13 mouse cellular contexts compared by ENCODE assay signal in genomic region chr2:126060595-126060994, GRCm38 (mm10). TPM values are rescaled to one million over a fixed set of nuclear protein-coding genes. Genes with fewer than 3 reads are reported as not detected.
DNase-seq lines count a peak whose midpoint lies in the region; ATAC-seq and TF ChIP-seq lines count a peak whose summit lies in the region.
"Had no signal": no experiment of that assay in that cellular context is flagged by ENCODE, and none has a peak within 500 bp of the region (broad histone marks: within the 10 kb centered on the region; RNA-seq: fewer than 3 reads in every experiment).

No protein-coding gene starts in this region.

- peak overlapping the region; percentile 65; the same call in 1 of the 2 replicates for H3K27ac ChIP-seq in lung, embryonic 15.5 days
- peak overlapping the region; percentile 42; the same call in 1 of the 2 replicates for H3K27ac ChIP-seq in limb, embryonic 10.5 days
- H3K27ac ChIP-seq in stomach, postnatal 0 days (replicated peaks), result peak overlapping the region; percentile 24; the same call in 1 of the 2 replicates
- no peak overlapping the region for H3K27ac ChIP-seq in hindbrain, embryonic 16.5 days (ENCODE audit: low read depth, low read length)
- H3K27ac ChIP-seq: liver, embryonic 15.5 days had no signal

- H3K9me3 ChIP-seq in lung, embryonic 15.5 days, result no peaks in the 10 kb centered on the region
- no peaks in the 10 kb centered on the region for H3K9me3 ChIP-seq in limb, embryonic 10.5 days (replicated peaks)
- no peaks in the 10 kb centered on the region for H3K9me3 ChIP-seq in stomach, postnatal 0 days (ENCODE audit: control insufficient read depth, low read length)
- H3K9me3 ChIP-seq in hindbrain, embryonic 16.5 days (ENCODE audit: control insufficient read depth, low read length), result no peaks in the 10 kb centered on the region
- H3K9me3 ChIP-seq: liver, embryonic 15.5 days had no signal

- H3K27me3 ChIP-seq in lung, embryonic 15.5 days, result no peaks in the 10 kb centered on the region
- H3K27me3 ChIP-seq in limb, embryonic 10.5 days (ENCODE audit: low read depth, poor library complexity, severe bottlenecking), result no peaks in the 10 kb centered on the region
- H3K27me3 ChIP-seq in stomach, postnatal 0 days (ENCODE audit: control insufficient read depth, insufficient read depth, low read length), result no peaks in the 10 kb centered on the region
- H3K27me3 ChIP-seq in hindbrain, embryonic 16.5 days (replicated peaks; ENCODE audit: control insufficient read depth, insufficient read depth, low read length), result no peaks in the 10 kb centered on the region
- H3K27me3 ChIP-seq: liver, embryonic 15.5 days had no signal

- intact Hi-C loops in gastrocnemius, postnatal 14 days (cut with DNase I; ENCODE audit: low total_unique reads), result no loop called here

- no peaks in the 10 kb centered on the region for H3K36me3 ChIP-seq in lung, embryonic 15.5 days
- no peaks in the 10 kb centered on the region for H3K36me3 ChIP-seq in limb, embryonic 10.5 days
- H3K36me3 ChIP-seq in stomach, postnatal 0 days (ENCODE audit: control insufficient read depth, insufficient read depth, low read length), result no peaks in the 10 kb centered on the region
- H3K36me3 ChIP-seq in hindbrain, embryonic 16.5 days (ENCODE audit: control insufficient read depth, insufficient read depth, low read length), result no peaks in the 10 kb centered on the region
- H3K36me3 ChIP-seq: liver, embryonic 15.5 days had no signal

- no peak overlapping the region for H3K9ac ChIP-seq in lung, embryonic 15.5 days
- H3K9ac ChIP-seq in stomach, postnatal 0 days (ENCODE audit: low read length), result no peak overlapping the region
- H3K9ac ChIP-seq in hindbrain, embryonic 16.5 days (ENCODE audit: low read depth, low read length), result no peak overlapping the region
- H3K9ac ChIP-seq: liver, embryonic 15.5 days had no signal

- peak; percentile 38 for DNase-seq in gastrocnemius, adult 18-20 months (ENCODE audit: low spot score)
- no peak for DNase-seq in gastrocnemius, postnatal 14 days
- DNase-seq in lung, postnatal 25 days (ENCODE audit: low spot score), result no peak
- no peak for DNase-seq in limb, embryonic 10.5 days (ENCODE audit: low spot score)
- DNase-seq in stomach, postnatal 0 days (ENCODE audit: low spot score), result no peak
- DNase-seq in adrenal gland, adult 2 months, result no peak
- DNase-seq: adrenal gland, postnatal 25 days; B cell, adult 2 months; cerebellum, adult 2 months had no signal

- peak; percentile 84 for ATAC-seq in lung, embryonic 15.5 days (ENCODE audit: borderline replicate concordance, extremely low read depth, low FRiP score, low TSS enrichment)
- ATAC-seq in stomach, postnatal 0 days (ENCODE audit: low FRiP score, low TSS enrichment), result peak; percentile 56; the same call in 1 of the 2 replicates
- no peak for ATAC-seq in hindbrain, embryonic 16.5 days

- no peak for TF ChIP-seq CTCF in stomach, postnatal 0 days (IDR thresholded peaks at IDR 0.05; ENCODE audit: low read depth)

- WGBS in lung, embryonic 15.5 days, result 36% methylated on average over 4 of the region's 4 CpGs
- WGBS in limb, embryonic 10.5 days, result 76% methylated on average over 4 of the region's 4 CpGs
- WGBS in stomach, postnatal 0 days, result 46% methylated on average over 4 of the region's 4 CpGs
- 64% methylated on average over 4 of the region's 4 CpGs for WGBS in hindbrain, embryonic 16.5 days

- TF ChIP-seq EP300 in stomach, postnatal 0 days (optimal IDR thresholded peaks at IDR 0.05), result no peak

- H3K4me2 ChIP-seq in lung, embryonic 15.5 days, result no peak overlapping the region
- H3K4me2 ChIP-seq in stomach, postnatal 0 days (replicated peaks; ENCODE audit: low read depth), result 0 out of 2 replicates have a peak overlapping the region, but pooled peaks have one; percentile 25
- H3K4me2 ChIP-seq in hindbrain, embryonic 16.5 days (ENCODE audit: low read length), result no peak overlapping the region
- H3K4me2 ChIP-seq: liver, embryonic 15.5 days had no signal

- no peak overlapping the region for H3K4me3 ChIP-seq in lung, embryonic 15.5 days
- no peak overlapping the region for H3K4me3 ChIP-seq in limb, embryonic 10.5 days
- no peak overlapping the region for H3K4me3 ChIP-seq in stomach, postnatal 0 days (ENCODE audit: low read depth, low read length)
- no peak overlapping the region for H3K4me3 ChIP-seq in hindbrain, embryonic 16.5 days (ENCODE audit: low read length)
- H3K4me3 ChIP-seq: liver, embryonic 15.5 days had no signal

- peaks cover 12% of the 10 kb centered on the region for H3K4me1 ChIP-seq in lung, embryonic 15.5 days
- H3K4me1 ChIP-seq in limb, embryonic 10.5 days, result peaks cover 6% of the 10 kb centered on the region; the same call in 1 of the 2 replicates
- no peaks in the 10 kb centered on the region; the same call in 1 of the 2 replicates for H3K4me1 ChIP-seq in stomach, postnatal 0 days (replicated peaks; ENCODE audit: control insufficient read depth, insufficient read depth)
- no peaks in the 10 kb centered on the region for H3K4me1 ChIP-seq in hindbrain, embryonic 16.5 days (ENCODE audit: control insufficient read depth, insufficient read depth, low read depth, low read length)
- H3K4me1 ChIP-seq: liver, embryonic 15.5 days had no signal

RNA-seq across cellular contexts. Expression of gene Fgf7, which starts 26.1 kb away (rescaled TPM):
- total RNA-seq in gastrocnemius, adult 18-20 months (2021), result 1 to 10 TPM; 2.0 to 5.3 TPM
- 1 to 10 TPM; 2.7 to 4.4 TPM for total RNA-seq in gastrocnemius, postnatal 14 days (2021)
- 10.2 and 11.7 TPM in 2 replicates for polyA plus RNA-seq in lung, embryonic 15.5 days (2015; fragmentation: Nextera tagmentation; extraction: Ambion mirVana)
- polyA plus RNA-seq in limb, embryonic 10.5 days (2016; fragmentation: Nextera tagmentation; extraction: Ambion mirVana), result 0.51 TPM in 1 of 2 replicates, not detected in the other
- polyA plus RNA-seq in stomach, postnatal 0 days (2015; fragmentation: Nextera tagmentation; extraction: Ambion mirVana), result 4.3 and 5.5 TPM in 2 replicates
- 0.69 and 0.75 TPM in 2 replicates for polyA plus RNA-seq in hindbrain, embryonic 16.5 days (2015; fragmentation: Nextera tagmentation; extraction: Ambion mirVana)
- total RNA-seq in adrenal gland, adult 2 months (2021), result 1 to 10 TPM; 1.1 to 1.2 TPM
- polyA plus RNA-seq in adrenal gland, adult 2 months (2012; rRNA removed), result 0.08 and 0.30 TPM in 2 replicates
- total RNA-seq: hematopoietic stem cell, adult 5-6 weeks had no signal
